Mouse (Mus musculus): Measurements from ENCODE around the gene Bzw2.

Gene Bzw2

DNA sequence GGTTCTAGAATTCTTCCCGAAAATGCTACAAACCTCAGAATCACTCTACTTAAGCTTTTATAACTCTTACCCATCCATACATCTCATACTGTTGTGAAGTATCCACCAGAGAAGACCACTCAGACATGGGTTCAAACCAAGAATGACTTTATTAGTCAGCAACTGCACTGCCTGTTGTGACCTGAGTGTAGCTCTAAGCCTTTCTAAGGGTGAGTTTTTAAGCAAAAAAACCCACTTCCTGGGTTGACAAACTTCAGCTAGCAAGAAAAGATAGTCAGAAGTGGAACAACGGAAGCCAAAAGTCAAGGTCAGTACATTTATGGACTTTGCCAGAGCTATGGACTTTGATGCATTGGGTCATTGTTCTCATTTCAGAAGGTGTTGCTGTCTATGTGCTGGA, 90.3 kb downstream of the Bzw2 start:
- no peak for DNase-seq

DNA sequence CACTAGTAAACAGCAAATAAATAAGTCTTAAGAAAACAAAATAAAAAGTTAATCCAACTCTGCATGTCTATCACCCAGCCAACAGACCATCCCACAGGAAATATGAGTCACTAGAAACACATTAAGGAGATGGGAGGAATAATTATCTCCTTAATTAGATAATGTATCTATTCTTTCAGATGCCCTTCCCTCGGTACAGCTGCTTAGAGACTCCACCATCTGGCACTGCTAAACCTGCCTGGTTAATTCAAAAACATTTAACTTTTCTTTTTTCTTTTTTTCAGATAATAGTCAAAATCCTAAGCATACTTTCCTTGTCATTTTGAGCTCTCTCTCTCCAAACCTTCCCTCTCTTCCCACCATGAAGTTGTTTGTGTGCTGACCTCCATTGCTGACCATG, 92.0 kb downstream of the Bzw2 start:
- no peak for DNase-seq

DNA sequence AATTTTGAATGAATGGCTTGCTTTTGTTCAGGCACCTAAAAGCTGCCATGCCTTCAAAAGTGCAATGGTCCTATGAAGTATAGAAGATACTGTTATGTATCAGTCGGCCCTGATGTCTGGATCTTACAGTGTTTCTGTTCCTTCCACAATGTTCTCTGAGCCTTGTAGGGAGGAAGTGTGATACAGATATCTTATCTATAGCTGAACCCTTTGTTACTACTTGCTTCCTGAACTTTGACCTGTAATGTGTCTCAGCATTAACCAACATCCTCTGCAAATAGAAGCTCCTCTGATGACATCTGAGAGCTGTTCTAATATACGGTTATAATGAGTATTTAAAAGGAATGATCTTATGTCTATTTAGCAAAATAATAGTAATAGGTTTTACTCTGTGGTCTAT, 100.2 kb downstream of the Bzw2 start:
- no peak for DNase-seq

DNA sequence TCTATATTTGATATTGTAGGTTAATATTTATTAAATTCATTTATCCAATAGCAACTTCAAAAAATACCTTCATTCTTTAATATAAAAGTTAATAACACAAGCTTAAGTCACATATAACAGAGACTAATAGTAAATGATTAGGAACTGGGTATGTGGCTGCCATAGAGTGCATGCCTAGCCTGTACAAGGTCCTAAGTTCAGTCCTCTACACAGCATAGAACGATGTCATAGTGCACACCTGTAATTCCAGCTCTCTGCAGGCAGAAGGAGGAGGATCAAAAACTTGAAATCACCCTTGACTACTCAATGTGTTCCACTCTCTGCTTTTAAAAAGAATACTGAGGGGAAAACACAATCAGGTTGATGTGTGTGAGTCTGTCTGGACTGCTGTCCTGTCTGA, 107.6 kb downstream of the Bzw2 start:
- DNase-seq, result no peak

DNA sequence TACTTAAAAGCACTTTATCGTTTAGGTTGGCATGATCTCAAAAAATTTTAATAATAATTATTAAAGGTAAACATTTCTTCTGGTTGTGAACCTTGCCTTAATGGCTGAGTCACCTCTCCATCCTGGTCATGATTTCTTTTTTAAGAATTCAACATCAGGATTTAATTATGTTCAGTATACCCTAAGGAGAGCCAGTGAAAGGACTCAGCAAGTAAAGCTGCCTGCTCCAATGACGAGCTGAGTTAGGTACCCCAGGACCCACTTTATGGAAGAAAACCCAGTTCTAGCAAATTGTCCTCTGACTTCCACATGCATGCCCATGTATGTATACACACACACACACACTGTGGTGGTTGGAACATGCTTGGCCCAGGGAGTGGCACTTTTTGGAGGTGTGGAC, 110.3 kb downstream of the Bzw2 start:
- DNase-seq, result no peak

DNA sequence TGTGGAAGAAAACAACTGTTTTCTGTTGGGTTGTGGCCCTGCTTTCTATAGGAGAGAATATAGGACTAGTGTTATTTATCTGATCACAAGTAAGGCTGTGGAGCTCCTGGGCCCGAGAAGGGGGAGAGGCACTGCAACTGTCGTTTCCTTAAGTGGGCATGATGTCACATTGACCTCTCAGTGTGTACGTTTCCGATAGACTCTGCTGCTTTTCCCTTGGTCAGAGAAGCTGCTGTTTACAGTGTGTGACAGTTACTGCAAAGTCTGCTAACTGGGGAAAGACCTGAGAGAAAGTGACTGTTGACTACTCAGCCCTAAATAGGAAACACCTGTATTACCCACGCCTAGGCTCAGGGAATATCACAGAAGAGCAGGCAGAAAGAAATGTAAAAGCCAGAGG, 111.7 kb downstream of the Bzw2 start:
- no peak for DNase-seq

DNA sequence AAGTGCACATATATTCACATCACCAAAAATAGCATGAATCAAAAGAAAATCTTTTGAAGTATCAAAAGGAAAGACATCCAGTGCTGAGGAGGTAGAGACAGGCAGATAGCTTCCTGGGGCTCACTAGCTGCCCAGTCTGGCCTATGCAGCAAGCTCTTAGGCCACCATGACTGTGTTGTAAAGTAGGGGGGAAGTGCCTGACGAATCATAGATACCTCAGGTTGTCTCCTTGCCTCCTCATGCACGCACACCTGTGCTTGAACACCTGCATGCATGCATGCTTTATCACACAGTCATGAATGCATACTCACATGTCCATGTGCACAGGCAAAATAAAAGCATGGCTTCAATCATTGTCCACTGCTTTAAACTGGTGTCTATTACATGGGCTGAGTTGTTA, 113.2 kb downstream of the Bzw2 start:
- DNase-seq, result no peak

DNA sequence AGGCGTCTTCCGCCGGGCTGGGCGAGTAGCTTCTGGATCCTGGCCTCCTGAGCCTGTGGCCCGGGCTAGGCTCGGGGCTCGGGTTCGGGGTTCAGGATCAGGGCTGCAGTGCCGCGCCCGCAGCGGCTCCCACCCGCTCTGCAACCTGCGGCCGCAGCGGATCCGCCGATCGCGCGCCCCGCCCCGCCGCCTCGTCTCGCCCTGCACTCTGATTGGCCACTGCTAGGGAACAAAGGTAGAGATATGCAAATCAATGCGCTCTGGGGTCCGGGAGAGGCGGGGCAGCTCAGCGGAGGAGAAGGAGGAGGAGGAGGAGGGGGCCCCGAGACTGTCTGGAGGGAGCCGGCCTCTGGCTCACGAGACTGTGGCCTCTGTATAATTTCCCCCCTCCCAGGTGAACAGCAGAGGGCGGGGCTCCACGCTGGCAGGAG, 115.5 kb downstream of the Bzw2 start, which contains the start of gene Tspan13:
Gene Tspan13, minus strand, starts transcription at position 153 of the 431 bp plus-strand sequence.
- peak; percentile 94 for DNase-seq
